Mouse (Mus musculus): ENCODE results near the gene Polr2e. TPM values are rescaled to one million over a fixed set of nuclear protein-coding genes. Genes with fewer than 3 reads are reported as not detected.

Polr2e gene
- total and polyA plus RNA-seq, 3 experiments: 105 to 194 (median 127) TPM

- in situ Hi-C loops (cut with MboI; ENCODE audit: low pct_ligation_motif_present, low pct_unique_long_range_greater_than_20kb, low sequenced_read_pairs) (no loop called here), dilution Hi-C loops (cut with MboI; ENCODE audit: extremely low pct_ligation_motif_present, extremely low pct_unique_long_range_greater_than_20kb, low sequenced_read_pairs) (no loop called here)
- TF ChIP-seq CTCF (conservative IDR thresholded peaks at IDR 0.05 in 1 of 2, IDR thresholded peaks at IDR 0.05 in 1 of 2; ENCODE audit: low read depth in 2 of 2, low read length in 2 of 2) (no peak), RAD21 (IDR thresholded peaks at IDR 0.05; ENCODE audit: low read depth, low read length) (no peak)
- no peaks in the 10 kb centered on the region for H3K79me2 ChIP-seq (replicated peaks; ENCODE audit: control insufficient read depth, extremely low read depth, insufficient read depth, poor library complexity, severe bottlenecking)
- H3K4me1 ChIP-seq (ENCODE audit: control insufficient read depth in 1 of 2, insufficient read depth in 2 of 2): peaks cover 49 to 86% of the 10 kb centered on the region in 2 experiments
- H3K27me3 ChIP-seq (replicated peaks): no peaks in the 10 kb centered on the region
- H3K9ac ChIP-seq (ENCODE audit: insufficient read depth, low read depth): no peak overlapping the region
- no peak overlapping the region for H3K4me3 ChIP-seq (replicated peaks in 1 of 3; ENCODE audit: low read depth in 2 of 3, low read length in 2 of 3, poor library complexity in 1 of 3)
- no peak for DNase-seq (ENCODE audit: extremely low read depth)
- no peaks in the 10 kb centered on the region for H3K9me3 ChIP-seq (replicated peaks; ENCODE audit: low read length)
- peaks cover 37 to 71% of the 10 kb centered on the region in 2 experiments for H3K36me3 ChIP-seq (replicated peaks in 1 of 2; ENCODE audit: control insufficient read depth in 1 of 2, insufficient read depth in 1 of 2, low read length in 1 of 2)
- no peak overlapping the region for H3K27ac ChIP-seq (ENCODE audit: insufficient read depth, low read depth)
- no peak overlapping the region for H3K4me2 ChIP-seq (ENCODE audit: insufficient read depth, low read depth, poor library complexity, severe bottlenecking)
Observed at GRCm38 (mm10) chr10:80077312-80077711, 37.7 kb upstream of the Polr2e start.

GRCm38 (mm10) chr10:80076386-80076785, 36.8 kb upstream of the Polr2e start:
- H3K27ac ChIP-seq (ENCODE audit: insufficient read depth, low read depth): peak overlapping the region; percentile 62
- H3K4me3 ChIP-seq (replicated peaks in 1 of 3; ENCODE audit: low read depth in 2 of 3, low read length in 2 of 3, poor library complexity in 1 of 3): no peak overlapping the region
- no peak for DNase-seq (ENCODE audit: extremely low read depth)
- TF ChIP-seq USF1 (IDR thresholded peaks at IDR 0.05; ENCODE audit: low read depth, low read length) (no peak), TBP (conservative IDR thresholded peaks at IDR 0.05; ENCODE audit: low read depth, low read length) (no peak), NELFE (IDR thresholded peaks at IDR 0.05; ENCODE audit: low read depth, low read length) (no peak), GABPA (IDR thresholded peaks at IDR 0.05; ENCODE audit: insufficient replicate concordance, low read depth, low read length) (no peak), HCFC1 (IDR thresholded peaks at IDR 0.05; ENCODE audit: low read depth, low read length) (no peak)
- H3K4me1 ChIP-seq (ENCODE audit: control insufficient read depth in 1 of 2, insufficient read depth in 2 of 2): peaks cover 47 to 86% of the 10 kb centered on the region in 2 experiments
- no peak overlapping the region for H3K4me2 ChIP-seq (ENCODE audit: insufficient read depth, low read depth, poor library complexity, severe bottlenecking)
- H3K9me3 ChIP-seq (replicated peaks; ENCODE audit: low read length): no peaks in the 10 kb centered on the region
- H3K9ac ChIP-seq (ENCODE audit: insufficient read depth, low read depth): no peak overlapping the region
- no peaks in the 10 kb centered on the region for H3K27me3 ChIP-seq (replicated peaks)
- peaks cover 36 to 71% of the 10 kb centered on the region in 2 experiments for H3K36me3 ChIP-seq (replicated peaks in 1 of 2; ENCODE audit: control insufficient read depth in 1 of 2, insufficient read depth in 1 of 2, low read length in 1 of 2)
- in situ Hi-C loops (cut with MboI; ENCODE audit: low pct_ligation_motif_present, low pct_unique_long_range_greater_than_20kb, low sequenced_read_pairs): no loop called here
- dilution Hi-C loops (cut with MboI; ENCODE audit: extremely low pct_ligation_motif_present, extremely low pct_unique_long_range_greater_than_20kb, low sequenced_read_pairs): no loop called here
- H3K79me2 ChIP-seq (replicated peaks; ENCODE audit: control insufficient read depth, extremely low read depth, insufficient read depth, poor library complexity, severe bottlenecking): no peaks in the 10 kb centered on the region

GRCm38 (mm10) chr10:80075924-80076323, 36.3 kb upstream of the Polr2e start:
- peak overlapping the region in 1 of 3 experiments; percentile 4 for H3K4me3 ChIP-seq (replicated peaks in 1 of 3; ENCODE audit: low read depth in 2 of 3, low read length in 2 of 3, poor library complexity in 1 of 3)
- H3K36me3 ChIP-seq (replicated peaks in 1 of 2; ENCODE audit: control insufficient read depth in 1 of 2, insufficient read depth in 1 of 2, low read length in 1 of 2): peaks cover 32 to 71% of the 10 kb centered on the region in 2 experiments
- TF ChIP-seq USF2 (conservative IDR thresholded peaks at IDR 0.05; ENCODE audit: low read depth, low read length) (no peak), ETS1 (conservative IDR thresholded peaks at IDR 0.05; ENCODE audit: low read depth, low read length) (no peak), JUND (conservative IDR thresholded peaks at IDR 0.05; ENCODE audit: low read depth, low read length) (no peak)
- no peak for DNase-seq (ENCODE audit: extremely low read depth)
- peak overlapping the region; percentile 46; the same call in 1 of the 2 replicates for H3K4me2 ChIP-seq (ENCODE audit: insufficient read depth, low read depth, poor library complexity, severe bottlenecking)
- dilution Hi-C loops (cut with MboI; ENCODE audit: extremely low pct_ligation_motif_present, extremely low pct_unique_long_range_greater_than_20kb, low sequenced_read_pairs): no loop called here
- H3K4me1 ChIP-seq (ENCODE audit: control insufficient read depth in 1 of 2, insufficient read depth in 2 of 2): peaks cover 44 to 83% of the 10 kb centered on the region in 2 experiments
- H3K79me2 ChIP-seq (replicated peaks; ENCODE audit: control insufficient read depth, extremely low read depth, insufficient read depth, poor library complexity, severe bottlenecking): no peaks in the 10 kb centered on the region
- peak overlapping the region; percentile 15 for H3K9ac ChIP-seq (ENCODE audit: insufficient read depth, low read depth)
- no peaks in the 10 kb centered on the region for H3K27me3 ChIP-seq (replicated peaks)
- in situ Hi-C loops (cut with MboI; ENCODE audit: low pct_ligation_motif_present, low pct_unique_long_range_greater_than_20kb, low sequenced_read_pairs): no loop called here
- peak overlapping the region; percentile 62 for H3K27ac ChIP-seq (ENCODE audit: insufficient read depth, low read depth)
- no peaks in the 10 kb centered on the region for H3K9me3 ChIP-seq (replicated peaks; ENCODE audit: low read length)
